Mouse (Mus musculus) left cerebral cortex, postnatal 10 days (tissue): ENCODE data around the gene 9830107B12Rik. TPM values are rescaled to one million over a fixed set of nuclear protein-coding genes. Genes with fewer than 3 reads are reported as not detected.
"Not testable (repeated sequence)": the region's sequence is repeated elsewhere in the genome, so short reads cannot be mapped to it uniquely, and the experiment has no call there.

Experiments
- DNase-seq, 2 experiments: peaks; one replicate each; pipeline ENCODE4 v3.0.0; 2021 to 2022; ENCODE audit warnings: low spot score in 2 of 2, mixed read lengths in 1 of 2; ENCODE audit errors: extremely low spot score in 1 of 2
- intact Hi-C: fragments of 180-260 bp; cut with DNase I; formaldehyde crosslinking; loops from one replicate; pipeline ENCODE4 v1.15.1; 2025
- total RNA-seq, 2 experiments: library from RNA; stranded (reverse); gene quantifications; 2 replicates each; pipeline ENCODE4 v1.2.3; 2021

Gene 9830107B12Rik
- not detected for total RNA-seq

DNA sequence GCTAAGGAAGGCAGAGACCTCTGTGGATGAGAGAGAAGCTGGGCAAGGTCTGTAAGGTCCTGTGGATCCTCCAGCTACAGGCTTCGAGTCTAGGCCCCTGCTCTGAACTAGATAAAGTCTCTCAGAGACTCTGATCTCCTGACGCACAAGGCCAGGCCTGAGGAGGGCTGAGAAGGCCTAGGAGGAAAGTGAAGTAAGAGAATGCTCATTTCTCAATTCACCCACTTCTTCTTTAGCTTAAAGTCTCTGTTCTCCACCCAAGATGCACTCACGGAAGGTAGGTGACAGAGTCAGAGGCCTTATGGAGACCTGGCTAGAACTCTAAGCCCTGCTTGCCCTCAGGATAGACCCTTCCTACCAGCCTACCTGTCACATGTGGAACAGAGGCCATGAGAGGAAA, at the start of gene 9830107B12Rik:
Gene 9830107B12Rik (minus strand): TSS at position 149 of the 400 bp plus-strand sequence.
- DNase-seq = no peak
- intact Hi-C loops = no loop called here

GRCm38 (mm10) chr17:48192366-48192765, 46.3 kb upstream of the 9830107B12Rik start:
- intact Hi-C loops = no loop called here
- DNase-seq = no peak

DNA sequence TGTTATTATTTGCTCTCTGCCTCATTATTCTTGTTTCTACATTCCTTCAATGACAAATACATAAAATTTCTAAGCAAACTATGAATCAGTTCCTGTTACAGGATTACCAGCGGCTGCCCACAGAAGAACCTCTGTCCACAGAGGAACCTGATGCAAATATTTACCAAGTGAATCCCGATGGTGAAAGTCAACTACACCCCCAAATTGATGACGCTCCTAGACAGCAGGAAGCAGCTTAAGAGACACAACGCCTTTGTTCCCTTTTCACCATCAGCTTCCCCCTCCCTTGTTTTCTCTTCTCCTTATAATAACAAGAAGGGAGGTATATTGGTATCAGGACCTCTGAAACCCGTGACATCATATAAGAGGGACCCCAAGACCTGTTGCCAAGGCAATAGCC, 39.2 kb upstream of the 9830107B12Rik start:
- intact Hi-C loops = no loop called here
- DNase-seq = no peak

DNA sequence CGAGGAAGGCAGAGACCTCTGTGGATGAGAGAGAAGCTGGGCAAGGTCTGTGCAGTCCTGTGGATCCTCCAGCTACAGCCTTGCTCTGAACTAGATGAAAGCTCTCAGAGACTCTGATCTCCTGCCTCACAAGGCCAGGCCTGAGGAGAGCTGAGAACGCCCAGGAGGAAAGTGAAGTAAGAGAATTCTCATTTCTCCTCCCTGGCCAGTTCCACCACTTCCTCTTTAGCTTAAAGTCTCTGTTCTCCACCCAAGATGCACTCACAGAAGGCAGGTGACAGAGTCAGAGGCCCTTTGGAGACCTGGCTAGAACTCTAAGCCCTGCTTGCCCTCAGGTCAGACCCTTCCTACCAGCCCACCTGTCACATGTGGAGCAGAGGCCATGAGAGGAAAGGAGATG, 21.0 kb upstream of the 9830107B12Rik start, which contains the start of gene A530064D06Rik:
Gene A530064D06Rik (minus strand): TSS at position 173 of the 400 bp plus-strand sequence.
- intact Hi-C loops, DNase-seq: not testable (repeated sequence)

GRCm38 (mm10) chr17:48157382-48158076, 11.5 kb upstream of the 9830107B12Rik start:
- no peak for DNase-seq

DNA sequence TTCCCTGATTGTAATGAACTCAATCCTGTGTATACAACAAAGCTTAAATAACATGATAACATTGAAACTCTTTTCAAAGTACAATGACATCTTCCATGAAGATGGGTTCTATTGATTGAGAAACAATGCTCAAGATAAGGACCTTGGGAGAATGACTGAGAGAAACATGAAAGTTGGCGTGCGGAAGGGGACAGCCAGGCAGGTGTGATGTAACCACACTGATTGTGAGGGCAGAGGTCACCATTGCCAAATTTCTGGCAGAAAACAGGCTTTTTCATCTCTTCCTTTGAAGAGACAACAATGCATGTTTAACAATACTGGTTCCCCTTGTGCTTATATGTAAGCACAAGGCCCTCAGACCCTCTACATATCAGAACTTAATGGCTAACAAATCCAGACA, 13.3 kb downstream of the 9830107B12Rik start:
- intact Hi-C loops = no loop called here
- DNase-seq = no peak

More at GRCm38 (mm10) chr17:48157382-48158076, 11.5 kb upstream of the 9830107B12Rik start:
- intact Hi-C loops = no loop called here

DNA sequence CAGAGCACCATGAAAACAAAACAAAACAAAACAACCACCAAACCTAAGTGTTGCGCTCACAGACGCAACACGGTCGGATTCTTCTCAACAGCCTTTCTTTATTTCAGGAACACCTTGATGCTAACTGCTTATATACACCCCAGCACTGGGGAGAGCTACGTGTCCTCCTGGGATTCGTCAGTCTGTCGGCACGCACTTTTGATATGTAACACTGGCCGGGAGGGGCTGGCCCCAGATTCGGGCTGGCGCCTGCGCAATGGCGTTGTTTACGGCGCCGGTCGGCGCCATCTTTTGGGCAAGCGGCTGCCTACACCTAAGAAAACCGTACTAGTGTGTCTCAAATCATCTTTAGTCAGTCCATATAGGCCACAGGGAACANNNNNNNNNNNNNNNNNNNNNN, 25.6 kb downstream of the 9830107B12Rik start:
- no peak for DNase-seq
- intact Hi-C loops = no loop called here

GRCm38 (mm10) chr17:48119656-48120055, 26.4 kb downstream of the 9830107B12Rik start:
- peak in 1 of 2 experiments; percentile 67 for DNase-seq
- intact Hi-C loops = no loop called here

DNA sequence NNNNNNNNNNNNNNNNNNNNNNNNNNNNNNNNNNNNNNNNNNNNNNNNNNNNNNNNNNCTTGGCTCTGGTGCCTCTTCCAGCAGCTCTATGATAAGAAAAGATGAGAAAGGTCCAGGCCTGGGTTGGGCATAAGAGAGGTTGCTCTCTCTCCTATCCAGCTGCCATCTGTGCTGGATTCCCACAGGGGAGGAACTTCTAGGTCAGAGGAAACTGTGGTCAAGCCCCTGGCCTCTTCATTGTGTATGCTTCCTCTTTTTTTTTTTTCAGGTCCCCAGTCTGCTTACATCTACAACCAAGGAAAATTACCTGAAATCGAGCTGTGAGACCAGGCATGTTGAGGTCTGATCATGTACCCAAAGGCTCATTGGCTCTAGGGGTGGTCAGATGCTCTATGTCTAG, 27.5 kb downstream of the 9830107B12Rik start:
- intact Hi-C loops = no loop called here

DNA sequence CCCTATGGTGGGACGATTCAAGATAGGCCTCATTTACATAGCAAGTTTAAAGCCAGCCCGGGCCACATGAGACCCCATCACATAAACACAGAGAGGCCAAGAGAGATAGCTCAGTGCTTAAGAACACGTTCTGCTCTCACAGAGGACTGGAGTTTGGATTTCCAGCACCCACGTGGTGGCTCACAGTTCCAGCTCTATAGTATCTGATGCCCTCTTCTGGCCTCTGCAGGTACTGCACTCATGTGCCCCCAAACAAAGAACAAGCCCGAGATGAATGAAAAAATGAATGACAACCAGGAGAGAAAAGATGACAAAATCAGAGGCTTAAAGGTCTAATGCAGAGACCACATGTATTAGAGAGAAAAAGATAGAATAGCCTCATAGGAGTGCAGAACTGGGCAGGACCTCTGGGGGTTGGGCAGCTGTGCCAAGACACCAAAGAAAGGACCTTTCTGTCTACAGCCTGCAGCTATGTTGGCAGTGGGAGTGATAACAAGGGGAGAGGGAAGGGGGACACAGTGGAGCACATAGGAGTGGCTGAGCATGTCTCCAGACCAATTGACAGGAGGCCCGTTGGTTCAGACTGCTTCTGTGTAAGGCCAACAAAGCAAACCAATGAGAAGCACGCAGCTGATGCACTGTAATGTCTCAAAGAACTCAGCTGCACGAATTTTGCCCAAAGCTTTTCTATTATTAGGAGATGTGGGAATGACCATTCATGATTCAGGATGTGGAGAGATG, 35.4 kb downstream of the 9830107B12Rik start:
- intact Hi-C loops = no loop called here
- DNase-seq = no peak

More for the DNA sequence above, 27.5 kb downstream of the 9830107B12Rik start:
- no peak for DNase-seq

DNA sequence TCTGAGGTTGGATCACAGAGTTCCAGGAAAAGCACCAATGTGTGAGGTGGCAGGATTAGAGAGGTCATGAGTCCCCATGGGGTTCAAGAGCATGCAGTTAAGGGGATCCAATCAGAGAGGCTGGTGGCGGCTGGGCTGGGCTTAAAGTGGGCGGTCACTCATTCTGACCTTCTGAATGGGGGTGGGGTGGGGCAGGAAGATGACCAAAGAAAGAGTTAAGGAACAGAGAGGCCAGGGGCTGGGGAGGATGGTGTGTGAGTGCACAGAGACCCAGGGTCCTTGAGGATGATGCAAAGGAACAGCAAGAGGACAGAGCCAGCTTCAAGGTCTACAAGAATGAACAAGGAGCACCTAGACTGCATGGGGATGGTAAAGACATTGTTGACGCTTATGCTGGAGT, 37.5 kb downstream of the 9830107B12Rik start:
- DNase-seq = no peak
- intact Hi-C loops = no loop called here

- intact Hi-C loops = no loop called here
- DNase-seq = no peak
These were observed 38.2 kb downstream of the 9830107B12Rik start for GRCm38 (mm10) chr17:48107862-48108261.

GRCm38 (mm10) chr17:48107333-48107732, 38.7 kb downstream of the 9830107B12Rik start:
- intact Hi-C loops = no loop called here
- no peak for DNase-seq

GRCm38 (mm10) chr17:48100441-48101417, 45.3 kb downstream of the 9830107B12Rik start:
- intact Hi-C loops = loop anchor here (5.0 kb wide), 1 partner anchor 237 kb away; no protein-coding TSS in a partner anchor
- DNase-seq = peak; percentile 84 to 90

DNA sequence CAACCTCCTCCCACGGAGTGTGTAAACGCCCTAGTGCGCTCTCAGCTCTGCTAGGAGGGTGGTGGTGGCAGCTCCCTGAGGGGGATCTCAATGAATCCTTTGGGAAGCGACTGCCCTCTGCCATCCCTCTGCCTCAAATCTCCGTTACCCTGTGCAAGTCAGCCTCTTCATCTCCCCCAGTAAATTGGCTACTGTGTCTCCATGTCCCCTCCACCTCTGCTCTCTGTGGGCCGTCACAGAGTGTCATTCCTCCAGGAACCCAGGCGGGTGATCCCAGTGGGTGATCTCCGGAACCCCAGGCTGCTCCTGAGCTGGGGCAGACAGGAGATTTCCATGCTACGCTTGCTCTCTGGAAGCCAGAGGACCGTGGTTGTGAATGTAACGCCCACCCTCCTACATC, 46.8 kb downstream of the 9830107B12Rik start:
- intact Hi-C loops = loop anchor here (5.0 kb wide), 2 partner anchors 177 to 227 kb away; partner anchors contain the start of gene Foxp4
- no peak for DNase-seq

DNA sequence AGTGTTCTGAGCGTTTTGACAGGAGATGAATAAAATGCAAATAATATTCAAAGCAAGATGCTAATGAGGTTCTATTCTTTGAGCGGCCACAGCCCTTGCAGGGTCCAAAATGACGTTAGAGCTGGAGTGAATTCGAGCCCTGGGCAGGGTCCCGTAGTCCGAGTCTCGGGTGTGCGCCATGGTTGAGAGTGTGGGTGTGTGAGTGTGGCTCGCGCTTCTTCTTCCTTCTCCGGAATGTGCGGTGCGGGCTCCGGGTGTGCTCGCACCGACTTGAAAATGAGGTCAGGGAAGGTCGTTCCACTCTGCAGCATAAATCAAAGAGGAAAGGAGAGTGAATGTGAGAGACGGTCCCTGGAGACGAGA, 47.6 kb downstream of the 9830107B12Rik start:
- intact Hi-C loops = loop anchor here (5.0 kb wide), 2 partner anchors 176 to 226 kb away; partner anchors contain the start of gene Foxp4
- no peak for DNase-seq

DNA sequence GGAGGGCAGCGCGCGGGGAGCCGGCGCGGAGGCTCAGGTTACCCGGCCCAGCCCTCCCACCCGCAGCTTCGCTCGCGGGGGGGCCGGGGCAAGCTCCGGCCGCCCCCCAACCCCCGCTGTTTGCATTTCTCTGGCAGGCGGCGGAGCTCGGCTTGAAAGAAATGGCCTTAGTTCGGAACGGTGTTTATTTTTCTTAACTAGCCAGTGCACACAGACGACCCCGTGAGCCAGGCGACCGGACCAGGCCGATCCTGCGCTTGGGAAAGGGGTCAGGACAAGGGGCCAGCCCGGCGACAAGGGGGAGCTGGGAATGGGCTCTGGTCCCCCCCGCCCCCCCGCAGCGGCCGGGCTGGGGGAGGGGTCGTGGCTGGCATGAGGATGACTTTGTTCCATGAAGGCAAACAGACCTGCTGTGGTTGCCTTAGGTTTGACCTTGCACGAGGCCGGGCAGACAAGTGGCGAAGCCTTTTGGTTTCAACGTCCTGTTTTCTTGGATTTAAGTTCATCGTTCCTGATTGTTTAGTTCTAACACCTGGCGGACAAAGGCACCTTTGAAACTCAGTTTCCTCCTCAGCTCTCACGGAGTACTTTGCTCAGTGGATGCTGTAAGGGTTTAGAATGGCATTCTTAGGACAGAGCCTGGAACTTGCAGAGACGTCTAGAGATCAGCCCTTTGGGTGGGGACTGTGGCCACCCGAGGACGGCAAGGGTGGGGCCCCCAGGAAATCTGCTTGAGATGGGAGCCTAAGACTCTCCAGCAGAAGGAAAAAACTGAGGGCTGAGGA, 48.1 kb downstream of the 9830107B12Rik start:
- peak in 1 of 2 experiments; percentile 44 for DNase-seq
- intact Hi-C loops = loop anchor here (5.0 kb wide), 2 partner anchors 176 to 226 kb away; partner anchors contain the start of gene Foxp4
